Mouse (Mus musculus) heart, embryonic 12.5 days (tissue): ENCODE measurements around the gene Haus4. TPM values are rescaled to one million over a fixed set of nuclear protein-coding genes. Genes with fewer than 3 reads are reported as not detected.

Experiments
- ATAC-seq: fragments of 200-750 bp; cut with Nextera tagmentation; 2 replicates; pipeline ENCODE4 v1.8.0; 2017; ENCODE audit warnings: moderate TSS enrichment, moderate library complexity; ENCODE audit not compliant: insufficient number of reproducible peaks, low FRiP score
- H3K27ac ChIP-seq: fragments of 300-500 bp; sonication (generic); 2 replicates; pipeline ENCODE4 v1.5.1; 2016; ENCODE audit warnings: mild to moderate bottlenecking, moderate library complexity; ENCODE audit not compliant: poor library complexity, severe bottlenecking
- H3K27me3 ChIP-seq: fragments of 300-500 bp; sonication (generic); replicated peaks from 2 replicates; pipeline ENCODE4 v1.6.1; 2016; ENCODE audit warnings: mild to moderate bottlenecking, moderate library complexity
- H3K36me3 ChIP-seq: fragments of 300-500 bp; sonication (generic); 2 replicates; pipeline ENCODE4 v1.6.1; 2016; ENCODE audit warnings: mild to moderate bottlenecking, moderate library complexity
- H3K4me1 ChIP-seq: fragments of 300-500 bp; sonication (generic); replicated peaks from 2 replicates; pipeline ENCODE4 v1.6.1; 2016; ENCODE audit warnings: mild to moderate bottlenecking
- H3K4me2 ChIP-seq: fragments of 300-500 bp; sonication (generic); 2 replicates; pipeline ENCODE4 v1.6.1; 2016; ENCODE audit warnings: mild to moderate bottlenecking, moderate library complexity
- H3K4me3 ChIP-seq: fragments of 300-500 bp; sonication (generic); 2 replicates; pipeline ENCODE4 v1.5.1; 2016; ENCODE audit warnings: mild to moderate bottlenecking
- H3K9ac ChIP-seq: fragments of 300-500 bp; sonication (generic); 2 replicates; pipeline ENCODE4 v1.6.1; 2016; ENCODE audit warnings: mild to moderate bottlenecking, moderate library complexity
- H3K9me3 ChIP-seq: fragments of 300-500 bp; sonication (generic); replicated peaks from 2 replicates; pipeline ENCODE4 v1.6.1; 2016; ENCODE audit warnings: mild to moderate bottlenecking, moderate library complexity
- WGBS: fragments of 180-500 bp; shearing (Covaris S2); methylation state at CpG from one replicate; pipeline ENCODE4 v1.1.7; 2016; 5-methylcytosine and 5-hydroxymethylcytosine counted together
- polyA plus RNA-seq: library from polyadenylated mRNA; unstranded; fragments of >200 nt; fragmentation: Nextera tagmentation; extraction: Ambion mirVana; gene quantifications from 2 replicates; pipeline ENCODE4 v1.2.1, GENCODE M21; 2016

Gene Haus4
- polyA plus RNA-seq, 1 experiment from 2014 or later: 38.0 TPM

DNA sequence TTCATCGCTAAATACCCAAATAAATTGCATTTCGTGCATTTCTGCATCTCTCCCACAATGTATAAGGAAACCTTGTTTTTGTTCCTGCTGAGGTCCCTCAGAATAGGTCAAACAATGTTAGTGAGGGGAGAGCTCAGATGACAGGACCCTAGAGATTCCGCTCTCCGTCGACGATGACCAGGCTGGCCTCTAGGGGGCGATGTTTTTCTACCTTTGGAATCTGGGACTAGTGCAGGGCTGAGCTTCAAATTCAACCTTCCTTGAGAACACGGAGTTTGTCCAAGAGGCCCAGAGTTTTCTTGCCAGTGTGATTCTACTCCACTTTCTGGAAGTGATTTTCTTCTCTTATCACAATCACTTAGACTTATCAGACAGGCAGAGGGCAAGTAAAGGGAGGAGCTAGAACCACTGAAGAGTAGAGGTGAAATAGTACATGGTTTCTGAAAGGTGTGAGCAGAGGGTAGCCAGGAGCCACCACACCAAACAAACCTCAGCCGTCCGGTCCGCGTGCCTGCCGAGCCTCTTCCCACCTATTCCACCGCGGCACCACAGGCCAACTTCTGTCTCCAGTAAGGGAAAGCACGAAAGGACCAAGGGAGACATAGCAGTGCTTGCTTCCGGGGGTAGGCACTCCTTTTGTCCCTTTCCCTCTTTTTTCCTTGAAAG, 25.8 kb downstream of the Haus4 start:
- peak; percentile 79 for ATAC-seq
- H3K36me3 ChIP-seq: no peaks in the 10 kb centered on the region
- no peak overlapping the region for H3K4me3 ChIP-seq
- no peak overlapping the region for H3K9ac ChIP-seq
- WGBS: 9% methylated on average over 17 of the region's 17 CpGs
- H3K4me1 ChIP-seq: peaks cover 16% of the 10 kb centered on the region
- H3K27ac ChIP-seq: no peak overlapping the region; the same call in 1 of the 2 replicates
- H3K4me2 ChIP-seq: peak overlapping the region; percentile 87
- no peaks in the 10 kb centered on the region for H3K9me3 ChIP-seq
- no peaks in the 10 kb centered on the region for H3K27me3 ChIP-seq

DNA sequence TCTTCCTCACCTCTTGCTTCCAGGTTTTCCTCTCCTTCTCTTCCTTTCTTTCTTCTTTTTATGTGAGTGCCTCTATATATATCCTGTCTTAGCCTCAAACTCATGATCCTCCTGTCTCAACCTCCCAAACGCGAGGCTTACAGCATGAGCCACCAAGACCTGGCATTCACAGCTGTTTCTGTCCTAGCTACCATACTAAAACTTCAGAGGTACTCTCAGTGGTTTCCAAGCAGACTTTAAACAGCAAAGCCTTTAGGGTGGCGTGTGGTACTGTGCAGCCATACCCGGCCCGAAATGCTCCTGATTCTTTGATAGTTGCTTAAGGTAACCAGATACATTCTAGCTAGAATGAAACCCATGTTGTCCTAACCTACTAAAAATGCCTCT, 26.4 kb downstream of the Haus4 start:
- 22% methylated on average over 5 of the region's 5 CpGs for WGBS
- 0 out of 2 replicates have a peak overlapping the region, but pooled peaks have one; percentile 14 for H3K27ac ChIP-seq
- H3K4me3 ChIP-seq: no peak overlapping the region
- peaks cover 16% of the 10 kb centered on the region for H3K4me1 ChIP-seq
- no peaks in the 10 kb centered on the region for H3K36me3 ChIP-seq
- no peak for ATAC-seq
- H3K27me3 ChIP-seq: no peaks in the 10 kb centered on the region
- no peak overlapping the region for H3K9ac ChIP-seq
- no peaks in the 10 kb centered on the region for H3K9me3 ChIP-seq
- H3K4me2 ChIP-seq: peak overlapping the region; percentile 87

GRCm38 (mm10) chr14:54527227-54528006, 27.0 kb downstream of the Haus4 start:
- peak overlapping the region; percentile 87 for H3K4me2 ChIP-seq
- 1% methylated on average over 18 of the region's 18 CpGs for WGBS
- H3K9me3 ChIP-seq: no peaks in the 10 kb centered on the region
- no peaks in the 10 kb centered on the region for H3K27me3 ChIP-seq
- no peaks in the 10 kb centered on the region for H3K36me3 ChIP-seq
- peak overlapping the region; percentile 70 for H3K9ac ChIP-seq
- peak overlapping the region; percentile 48 for H3K4me3 ChIP-seq
- peak; percentile 73 for ATAC-seq
- H3K27ac ChIP-seq: peak overlapping the region; percentile 14; the same call in 1 of the 2 replicates
- H3K4me1 ChIP-seq: peaks cover 16% of the 10 kb centered on the region

GRCm38 (mm10) chr14:54523600-54523999, 30.8 kb downstream of the Haus4 start:
- 28% methylated on average over 6 of the region's 6 CpGs for WGBS

GRCm38 (mm10) chr14:54516710-54517310, 37.6 kb downstream of the Haus4 start:
- 4% methylated on average over 17 of the region's 17 CpGs for WGBS
- peak overlapping the region; percentile 73 for H3K27ac ChIP-seq
- H3K9me3 ChIP-seq: no peaks in the 10 kb centered on the region; the same call in 1 of the 2 replicates
- ATAC-seq: no peak
- H3K27me3 ChIP-seq: no peaks in the 10 kb centered on the region
- H3K4me1 ChIP-seq: peaks cover 12% of the 10 kb centered on the region
- peak overlapping the region; percentile 75 for H3K4me2 ChIP-seq
- peak overlapping the region; percentile 80 for H3K9ac ChIP-seq
- H3K36me3 ChIP-seq: peaks cover 34% of the 10 kb centered on the region
- peak overlapping the region; percentile 77 for H3K4me3 ChIP-seq

More at GRCm38 (mm10) chr14:54523600-54523999, 30.8 kb downstream of the Haus4 start:
- H3K9ac ChIP-seq: no peak overlapping the region
- H3K27me3 ChIP-seq: no peaks in the 10 kb centered on the region
- H3K4me3 ChIP-seq: no peak overlapping the region
- H3K27ac ChIP-seq: no peak overlapping the region
- peaks cover 20% of the 10 kb centered on the region for H3K4me1 ChIP-seq
- ATAC-seq: no peak
- no peaks in the 10 kb centered on the region for H3K36me3 ChIP-seq
- H3K4me2 ChIP-seq: no peak overlapping the region
- H3K9me3 ChIP-seq: no peaks in the 10 kb centered on the region

DNA sequence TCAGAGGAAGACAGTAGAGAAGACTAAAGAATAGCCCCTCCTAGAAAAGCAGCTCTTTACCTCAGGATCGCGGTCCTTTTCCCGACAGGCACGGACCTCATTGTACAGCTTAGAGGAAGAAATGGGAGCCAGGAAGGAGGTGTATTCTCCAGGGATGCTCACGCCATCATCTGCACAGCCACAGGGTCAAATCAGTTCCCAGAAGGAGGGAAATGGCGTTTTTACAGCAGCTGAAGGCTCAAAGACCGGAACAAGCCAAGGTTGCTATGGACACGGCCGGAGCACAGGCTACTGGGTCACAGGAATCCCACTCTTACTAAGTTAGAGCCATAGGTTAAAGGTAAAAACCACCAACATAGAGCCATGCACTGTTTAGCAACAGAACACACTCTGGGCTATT, 44.6 kb downstream of the Haus4 start:
- no peaks in the 10 kb centered on the region for H3K4me1 ChIP-seq
- no peak overlapping the region for H3K9ac ChIP-seq
- no peaks in the 10 kb centered on the region; the same call in 1 of the 2 replicates for H3K9me3 ChIP-seq
- 92% methylated on average over 9 of the region's 9 CpGs for WGBS
- no peak for ATAC-seq
- H3K36me3 ChIP-seq: peaks cover 91% of the 10 kb centered on the region
- H3K4me3 ChIP-seq: no peak overlapping the region
- no peak overlapping the region for H3K27ac ChIP-seq
- H3K27me3 ChIP-seq: no peaks in the 10 kb centered on the region
- no peak overlapping the region for H3K4me2 ChIP-seq

GRCm38 (mm10) chr14:54503092-54503491, 51.3 kb downstream of the Haus4 start:
- no peaks in the 10 kb centered on the region for H3K4me1 ChIP-seq
- no peaks in the 10 kb centered on the region for H3K27me3 ChIP-seq
- H3K36me3 ChIP-seq: peaks cover 25% of the 10 kb centered on the region
- ATAC-seq: no peak
- no peak overlapping the region for H3K27ac ChIP-seq
- H3K4me2 ChIP-seq: no peak overlapping the region
- H3K9ac ChIP-seq: no peak overlapping the region
- H3K4me3 ChIP-seq: no peak overlapping the region
- peaks cover 4% of the 10 kb centered on the region for H3K9me3 ChIP-seq
- 67% methylated on average over 2 of the region's 2 CpGs for WGBS

GRCm38 (mm10) chr14:54501365-54501764, 53.1 kb downstream of the Haus4 start:
- Histone ChIP-seq H3K36me3 (peaks cover 7% of the 10 kb centered on the region; the same call in 1 of the 2 replicates), H3K4me3 (no peak overlapping the region), H3K27ac (no peak overlapping the region), H3K27me3 (no peaks in the 10 kb centered on the region), H3K4me1 (no peaks in the 10 kb centered on the region), H3K4me2 (no peak overlapping the region), H3K9me3 (peaks cover 4% of the 10 kb centered on the region), H3K9ac (no peak overlapping the region)
- no peak for ATAC-seq
- 42% methylated on average over 2 of the region's 2 CpGs for WGBS

- WGBS: 72% methylated on average over 2 of the region's 2 CpGs
- Histone ChIP-seq H3K4me3 (no peak overlapping the region), H3K4me2 (no peak overlapping the region), H3K9me3 (peaks cover 4% of the 10 kb centered on the region), H3K27ac (no peak overlapping the region), H3K9ac (no peak overlapping the region), H3K27me3 (no peaks in the 10 kb centered on the region), H3K36me3 (no peaks in the 10 kb centered on the region), H3K4me1 (no peaks in the 10 kb centered on the region)
- ATAC-seq: no peak
Measured at GRCm38 (mm10) chr14:54499330-54499729, 55.1 kb downstream of the Haus4 start.

DNA sequence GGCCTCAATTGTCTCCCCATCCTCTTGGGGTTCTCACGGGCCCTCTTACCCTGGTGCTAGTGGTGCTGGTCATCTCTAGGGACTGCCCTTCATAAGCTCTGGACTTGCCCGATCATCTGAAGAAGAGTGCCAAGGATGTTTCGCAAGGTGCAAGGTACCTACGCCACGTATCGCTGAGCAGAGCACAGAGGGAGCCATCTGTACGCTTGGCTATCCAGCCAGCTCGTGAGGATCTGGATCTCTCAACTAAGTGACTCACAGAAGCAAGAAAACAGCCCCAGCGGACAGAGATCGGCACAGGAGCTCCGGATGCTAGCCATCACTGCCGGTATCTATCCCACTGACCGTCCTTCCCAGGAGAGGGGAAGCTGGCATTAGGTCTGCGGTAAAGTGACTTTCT, 57.7 kb downstream of the Haus4 start:
- Histone ChIP-seq H3K9ac (no peak overlapping the region), H3K27ac (no peak overlapping the region), H3K4me1 (no peaks in the 10 kb centered on the region), H3K9me3 (peaks cover 4% of the 10 kb centered on the region; the same call in 1 of the 2 replicates), H3K27me3 (no peaks in the 10 kb centered on the region), H3K4me2 (no peak overlapping the region), H3K4me3 (no peak overlapping the region), H3K36me3 (no peaks in the 10 kb centered on the region)
- WGBS: 77% methylated on average over 14 of the region's 14 CpGs
- ATAC-seq: no peak

DNA sequence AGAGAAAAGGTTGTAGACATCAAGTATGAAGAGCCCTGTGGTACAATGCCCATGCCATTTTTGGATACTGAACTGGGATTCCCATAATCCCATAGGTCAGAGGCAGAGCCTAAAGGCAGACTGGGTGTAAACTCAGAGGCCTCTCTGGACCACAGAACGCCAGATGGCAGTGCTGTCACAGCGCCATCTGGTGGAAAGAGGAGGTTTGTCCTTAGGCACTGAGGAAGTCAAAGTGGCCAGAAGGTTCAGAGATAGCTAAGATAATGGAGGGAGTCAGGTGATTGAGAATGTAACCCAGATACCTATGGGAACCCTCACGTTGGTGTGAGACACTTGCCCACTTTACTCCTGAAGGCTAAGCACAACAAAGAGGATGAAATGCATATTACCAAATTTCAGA, 60.2 kb downstream of the Haus4 start:
- ATAC-seq: peak; percentile 42; the same call in 1 of the 2 replicates

More for the DNA sequence above, 60.2 kb downstream of the Haus4 start:
- no peak overlapping the region for H3K4me2 ChIP-seq
- H3K9ac ChIP-seq: no peak overlapping the region
- no peak overlapping the region for H3K27ac ChIP-seq
- H3K9me3 ChIP-seq: no peaks in the 10 kb centered on the region
- 3% methylated on average over 3 of the region's 3 CpGs for WGBS
- no peak overlapping the region for H3K4me3 ChIP-seq
- H3K27me3 ChIP-seq: no peaks in the 10 kb centered on the region
- H3K4me1 ChIP-seq: no peaks in the 10 kb centered on the region
- no peaks in the 10 kb centered on the region for H3K36me3 ChIP-seq
